Mouse (Mus musculus): ENCODE measurements around the gene Zfp775.

The Zfp775 gene

DNA sequence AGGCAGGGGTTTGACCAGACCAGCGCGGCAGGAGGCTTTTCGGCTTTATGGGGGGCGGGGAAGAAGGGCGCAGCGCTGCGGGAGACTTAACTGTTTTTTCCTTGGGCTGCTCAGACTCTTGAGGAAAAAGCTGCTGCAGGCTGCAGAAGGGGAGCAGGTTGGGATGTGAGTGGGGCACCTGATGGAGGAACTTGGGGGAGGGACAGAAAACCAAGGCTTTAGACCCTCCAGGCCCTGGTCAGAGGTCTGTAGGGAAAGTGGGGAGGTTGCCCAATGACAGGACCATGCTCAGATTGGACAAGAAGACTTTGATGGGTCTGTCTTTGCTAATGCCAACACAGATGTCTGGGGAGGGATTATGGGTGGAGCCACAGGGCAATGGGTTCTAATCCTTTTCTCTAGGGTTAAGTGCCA, 25.7 kb downstream of the Zfp775 start:
- intact Hi-C loops (cut with DNase I) = no loop called here

DNA sequence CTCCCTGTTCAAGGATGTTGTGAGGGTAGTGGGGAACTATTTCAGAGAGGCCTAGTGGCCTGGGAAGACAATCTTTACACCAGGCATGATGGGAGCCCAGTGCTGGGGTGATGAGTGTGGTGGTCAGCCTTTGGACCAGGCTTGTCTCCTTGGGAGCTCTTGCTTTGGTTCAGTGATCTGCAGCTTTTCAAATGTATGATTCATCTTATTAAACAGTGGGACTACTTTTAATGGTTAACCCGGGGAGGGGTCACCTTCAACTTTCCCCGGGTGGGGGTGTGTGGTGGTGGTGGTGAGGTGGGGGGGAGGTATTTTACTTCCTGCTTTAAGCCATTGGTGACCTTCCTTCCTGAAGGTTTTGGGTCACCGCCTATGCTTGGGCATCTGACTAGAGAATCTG, 26.5 kb downstream of the Zfp775 start:
- intact Hi-C loops (cut with DNase I) = no loop called here

DNA sequence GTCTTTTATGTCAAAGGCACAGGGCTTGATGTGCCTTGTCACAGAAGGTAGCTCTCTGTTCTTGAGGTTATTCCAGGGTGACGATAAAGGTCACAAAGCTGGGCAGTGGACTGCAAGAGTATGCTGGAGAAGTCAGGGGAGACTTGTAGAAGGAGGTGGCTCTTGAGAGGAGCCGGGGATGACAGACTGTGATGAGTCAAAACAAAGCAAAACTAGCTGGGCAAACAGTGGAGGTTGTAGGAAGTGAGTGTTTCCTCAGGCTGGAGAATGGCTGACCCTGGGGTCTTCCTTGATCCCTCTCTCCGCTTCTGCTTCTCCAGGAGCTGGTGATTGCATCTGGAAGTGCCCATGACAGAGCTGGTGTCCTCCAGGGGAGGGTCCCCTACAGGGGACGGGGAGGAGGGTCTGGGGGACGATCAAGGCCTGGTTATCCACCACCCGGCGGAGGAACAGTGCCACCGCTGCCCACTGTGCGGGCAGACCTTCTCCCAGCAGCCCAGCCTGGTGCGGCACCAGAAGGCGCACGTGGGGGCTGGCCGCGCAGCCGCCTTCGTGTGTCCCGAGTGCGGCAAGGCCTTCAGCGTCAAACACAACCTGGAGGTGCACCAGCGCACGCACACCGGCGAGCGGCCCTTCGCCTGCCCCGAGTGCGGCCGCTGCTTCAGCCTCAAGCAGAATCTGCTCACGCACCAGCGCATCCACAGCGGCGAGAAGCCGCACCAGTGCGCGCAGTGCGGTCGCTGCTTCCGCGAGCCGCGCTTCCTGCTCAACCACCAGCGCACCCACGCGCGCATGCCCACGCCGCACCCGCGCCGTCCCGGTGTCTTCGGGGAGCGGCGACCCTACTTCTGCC, 27.2 kb downstream of the Zfp775 start:
- intact Hi-C loops (cut with DNase I) = no loop called here

DNA sequence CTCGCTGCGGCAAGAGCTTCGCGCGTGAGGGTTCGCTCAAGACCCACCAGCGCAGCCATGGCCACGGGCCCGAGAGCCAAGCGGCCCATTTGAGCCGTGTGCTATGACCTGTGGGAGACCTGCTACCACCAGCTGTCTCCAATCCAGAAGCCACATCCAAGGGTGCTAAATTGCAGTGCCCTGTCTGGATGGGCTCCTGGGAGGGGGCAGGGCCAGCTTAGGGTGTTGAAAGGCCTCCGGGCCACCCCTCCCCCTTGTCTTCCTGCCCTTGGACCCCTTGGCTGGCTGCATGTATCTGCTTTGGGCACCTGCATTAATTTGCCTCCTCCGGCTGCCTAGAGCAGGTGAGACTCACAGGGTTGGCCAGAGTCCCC, 27.8 kb downstream of the Zfp775 start:
- intact Hi-C loops (cut with DNase I) = no loop called here

DNA sequence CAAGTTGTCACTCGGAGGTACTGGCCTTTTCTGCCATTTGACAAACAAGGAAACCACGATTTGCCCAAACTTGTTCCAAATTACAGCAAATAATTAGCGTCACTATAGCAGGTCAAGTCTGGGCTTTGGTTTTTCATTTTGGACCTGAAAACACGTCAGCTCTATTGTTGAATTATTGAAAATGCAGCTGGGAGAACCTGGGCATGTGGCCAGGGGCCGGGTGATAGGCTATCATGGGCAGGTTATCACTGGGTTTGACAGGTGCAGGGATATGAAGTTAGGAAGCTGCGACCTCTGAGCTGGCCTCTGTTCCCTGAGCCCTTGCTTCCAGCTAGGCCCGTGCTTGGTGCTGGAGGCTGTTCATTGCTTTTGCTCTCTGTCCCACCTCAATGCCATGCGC, 29.0 kb downstream of the Zfp775 start:
- intact Hi-C loops (cut with DNase I) = no loop called here

DNA sequence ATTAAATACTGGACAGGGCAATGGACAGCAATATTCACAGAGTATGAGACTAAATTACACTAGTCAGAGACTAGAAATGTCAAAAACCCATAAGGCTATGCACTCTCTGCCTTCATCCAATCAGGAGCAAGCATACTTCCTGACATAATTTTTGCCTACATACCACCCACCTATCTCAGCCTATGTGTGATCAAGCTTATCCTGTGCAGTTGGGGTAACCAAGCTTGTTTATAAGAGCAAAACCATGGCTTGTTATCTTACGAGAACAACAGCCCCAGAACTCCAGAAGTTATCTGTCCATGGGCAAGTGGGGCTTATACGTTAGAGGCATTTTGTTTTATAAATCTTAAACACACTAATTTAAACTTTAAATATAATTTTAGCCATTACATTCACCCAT, 33.2 kb downstream of the Zfp775 start:
- intact Hi-C loops (cut with DNase I) = no loop called here

DNA sequence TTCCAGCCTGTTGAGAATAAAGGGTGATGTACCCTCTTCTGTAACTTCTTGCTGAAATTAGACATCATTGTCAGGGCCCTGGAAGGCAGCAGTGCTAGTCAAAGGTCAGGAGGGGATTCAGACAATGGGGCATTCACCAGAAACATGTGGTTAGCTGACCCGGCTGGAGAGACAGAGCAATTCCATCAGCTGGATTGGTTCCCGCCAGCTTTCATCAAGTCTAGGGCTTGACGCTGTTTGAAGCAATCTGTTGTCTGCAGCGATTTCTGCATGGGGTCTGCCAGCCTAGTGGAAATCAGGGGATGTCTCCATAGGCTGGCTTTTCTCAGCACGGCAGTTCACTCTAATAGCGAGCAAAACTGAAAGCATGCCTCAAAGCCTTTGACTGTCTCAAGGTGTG, 34.7 kb downstream of the Zfp775 start:
- intact Hi-C loops (cut with DNase I) = no loop called here

DNA sequence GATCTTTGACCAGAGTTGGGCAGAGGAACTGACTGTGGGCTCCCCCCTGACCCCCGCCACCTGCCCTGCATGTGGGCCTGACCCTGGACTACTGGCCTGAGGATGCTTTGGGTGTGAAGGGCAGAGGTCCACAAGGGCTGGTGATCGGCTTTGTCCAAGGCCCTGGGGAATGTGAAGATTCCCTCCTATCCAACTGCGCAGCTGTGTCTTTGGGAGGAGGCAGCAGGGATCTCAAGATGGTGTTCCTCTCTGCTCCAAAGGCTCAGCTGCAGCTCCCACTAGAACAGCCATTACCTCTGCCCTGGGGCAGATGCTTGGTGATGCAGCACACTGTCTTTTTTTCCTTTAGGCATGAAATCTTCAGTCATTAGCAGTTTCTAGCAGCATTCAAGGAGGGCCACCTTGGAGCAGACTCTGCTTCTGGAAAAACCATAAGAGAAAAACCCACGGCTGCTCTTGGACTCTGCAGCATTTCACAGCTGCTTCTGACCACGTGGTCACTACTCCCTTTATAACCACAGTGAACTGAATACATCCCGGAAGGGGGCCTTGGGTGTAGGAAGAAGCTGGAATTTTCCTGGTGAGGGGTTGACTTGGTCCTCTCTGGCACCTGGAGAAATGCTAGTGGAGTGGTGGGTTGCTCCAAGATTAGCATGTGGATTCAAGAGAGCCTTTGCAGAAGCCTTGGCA, 36.1 kb downstream of the Zfp775 start:
- intact Hi-C loops (cut with DNase I) = no loop called here

DNA sequence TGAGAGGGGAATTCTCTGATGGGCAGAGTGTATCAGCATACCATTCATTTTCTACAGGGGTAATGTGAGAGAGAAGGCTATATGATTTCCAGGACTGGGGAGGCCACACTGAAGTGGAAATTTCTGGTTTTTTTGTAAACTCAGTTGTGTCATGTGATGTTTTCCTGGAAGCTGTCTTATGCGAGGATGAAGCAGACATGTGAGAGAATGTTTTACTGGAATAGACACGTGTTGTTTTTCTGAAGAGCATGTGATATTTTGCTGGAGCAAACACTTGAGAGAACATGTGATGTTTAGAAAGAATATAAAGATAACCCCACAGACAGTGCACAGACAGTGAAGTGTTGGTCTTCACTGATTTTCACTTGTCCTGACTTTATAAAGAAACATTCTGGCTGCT, 36.7 kb downstream of the Zfp775 start:
- intact Hi-C loops (cut with DNase I) = no loop called here

DNA sequence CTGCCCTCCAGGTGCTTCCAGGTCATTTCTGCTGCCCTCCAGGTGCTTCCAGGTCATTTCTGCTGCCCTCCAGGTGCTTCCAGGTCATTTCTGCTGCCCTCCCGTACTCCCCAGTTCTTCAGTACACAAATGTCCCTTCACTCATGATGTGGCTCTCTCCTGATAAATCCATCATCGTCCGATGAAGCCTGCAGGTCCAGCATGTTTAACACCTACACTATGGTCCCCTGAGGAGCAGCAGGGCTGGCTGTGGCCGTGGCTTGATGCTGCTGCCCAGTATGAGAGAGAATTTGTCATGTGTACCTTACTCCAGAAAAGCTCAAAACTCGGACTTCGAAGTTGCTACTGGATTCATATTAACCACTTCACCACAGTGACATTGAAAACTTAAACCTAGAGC, 39.5 kb downstream of the Zfp775 start:
- intact Hi-C loops (cut with DNase I) = no loop called here

DNA sequence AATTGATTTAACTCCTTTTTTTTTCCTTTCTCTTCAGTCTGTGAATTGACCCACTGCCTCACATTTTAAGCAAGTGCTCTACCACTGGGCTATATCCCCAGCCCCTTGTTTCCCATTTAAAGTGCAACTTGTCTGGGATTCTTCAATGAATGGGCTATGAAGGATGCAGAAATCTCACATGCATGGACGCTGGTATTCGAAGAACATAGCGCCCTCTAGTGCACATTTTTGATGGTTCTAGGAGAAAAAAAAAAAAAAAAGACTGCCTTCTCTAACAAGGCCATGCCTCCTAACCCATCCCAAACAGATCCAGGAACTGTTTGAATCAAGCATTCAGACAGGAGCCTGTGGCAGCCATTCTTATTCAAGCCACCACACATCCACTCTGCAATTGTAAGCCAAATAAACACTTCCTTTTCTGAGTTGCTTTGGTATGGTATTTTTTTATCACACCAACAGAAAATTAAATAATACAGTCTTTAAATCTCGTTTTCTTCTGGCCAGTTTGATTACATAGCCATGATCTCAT, 41.0 kb downstream of the Zfp775 start:
- intact Hi-C loops (cut with DNase I) = loop anchor here (2.0 kb wide), 2 partner anchors 60 to 466 kb away; no protein-coding TSS in a partner anchor

DNA sequence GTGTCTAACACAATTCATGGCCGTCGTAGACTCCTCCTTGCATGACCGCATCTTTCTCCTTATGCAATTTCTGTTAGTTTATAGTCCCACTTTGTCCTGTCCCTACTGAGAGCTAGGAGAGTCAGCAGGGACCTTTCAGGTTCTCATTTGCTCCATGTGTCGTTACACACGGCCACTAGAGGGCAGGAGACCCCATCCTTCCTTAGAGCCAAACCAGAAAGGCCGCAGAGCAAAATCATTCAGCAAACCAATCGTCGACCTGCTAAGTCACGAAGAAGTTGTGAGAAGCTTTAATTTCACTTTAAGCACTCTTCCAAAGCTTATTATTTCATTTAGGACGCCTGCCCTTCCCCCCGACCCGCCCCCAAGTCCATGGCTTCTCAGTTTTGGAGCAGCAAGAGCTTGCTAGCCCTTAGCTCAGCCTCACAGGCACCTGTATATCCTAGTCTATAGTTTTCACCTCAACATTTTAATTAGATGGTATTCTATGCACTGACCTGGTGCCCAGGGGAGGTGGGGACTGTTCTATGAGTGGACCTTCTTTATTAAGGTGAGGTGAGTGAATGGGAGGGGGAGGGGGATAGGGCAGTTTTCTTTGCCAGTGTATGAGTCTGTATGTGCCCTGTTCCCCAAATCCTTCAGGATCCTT, 43.9 kb downstream of the Zfp775 start:
- intact Hi-C loops (cut with DNase I) = loop anchor here (2.0 to 5.0 kb wide), 3 partner anchors 107 to 312 kb away; no protein-coding TSS in a partner anchor

DNA sequence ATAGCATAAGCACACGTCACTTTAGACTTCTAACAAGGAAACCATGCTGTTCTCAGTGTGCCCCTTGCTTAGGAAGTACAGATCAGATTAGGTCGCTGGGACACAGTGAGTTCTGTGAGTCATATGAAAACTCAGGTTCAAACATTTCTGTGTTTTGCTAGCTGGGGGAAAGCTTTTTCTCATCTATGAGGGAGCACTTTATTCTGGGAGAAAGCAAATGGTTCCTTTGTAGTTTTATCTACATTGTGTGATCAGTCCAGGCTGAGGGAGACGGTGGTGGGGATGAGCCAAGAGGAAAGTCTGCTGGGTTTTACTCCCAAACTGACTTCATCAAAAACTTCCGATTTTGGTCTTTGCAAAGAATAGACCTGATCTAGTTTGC, 44.4 kb downstream of the Zfp775 start:
- intact Hi-C loops (cut with DNase I) = loop anchor here (5.0 kb wide), 1 partner anchor 311 kb away; no protein-coding TSS in a partner anchor

DNA sequence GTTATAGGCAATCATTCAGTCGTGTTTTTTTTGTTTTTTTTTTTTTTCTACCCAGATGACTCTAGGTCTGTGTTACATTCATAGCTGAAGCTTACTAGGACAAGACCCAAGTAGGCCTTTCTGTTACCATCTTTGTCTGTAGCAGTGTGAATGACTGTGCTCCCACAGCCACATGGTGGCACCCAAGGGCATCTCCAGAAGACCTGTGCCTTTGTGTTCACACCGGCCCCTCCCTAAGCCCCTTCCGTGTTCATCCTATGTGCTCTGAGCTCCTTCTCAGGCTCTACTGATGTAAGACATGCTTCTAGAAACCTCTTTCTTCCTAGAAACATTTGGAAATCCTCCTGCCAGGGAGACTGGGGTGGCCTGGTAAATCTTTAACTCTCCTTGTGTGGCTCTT, 45.1 kb downstream of the Zfp775 start, which contains the start of gene Gimap8:
TSS of gene Gimap8 (plus strand) at position 240 of the 400 bp plus-strand sequence.
- intact Hi-C loops (cut with DNase I) = loop anchor here (5.0 kb wide), 1 partner anchor 310 kb away; no protein-coding TSS in a partner anchor

DNA sequence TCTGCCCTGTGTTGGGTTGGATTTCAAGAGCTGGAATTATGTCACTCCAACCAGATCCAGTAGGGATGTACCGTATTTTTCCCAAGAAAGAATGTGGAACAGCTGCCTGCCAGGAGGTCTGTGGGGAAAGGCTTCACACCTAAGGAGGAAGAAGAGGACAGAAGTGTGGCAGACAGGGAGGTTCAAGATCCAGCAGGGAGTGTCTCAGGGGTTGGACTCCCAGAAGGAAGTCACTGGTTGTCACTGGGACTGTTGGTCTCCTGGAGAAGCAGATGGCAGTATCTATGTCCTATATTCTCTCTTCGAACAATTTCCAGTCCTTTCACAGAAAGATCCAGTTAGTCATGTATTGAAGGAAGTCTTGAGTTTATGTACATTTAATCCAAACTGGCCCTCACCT, 45.7 kb downstream of the Zfp775 start:
- intact Hi-C loops (cut with DNase I) = loop anchor here (5.0 kb wide), 1 partner anchor 310 kb away; no protein-coding TSS in a partner anchor

DNA sequence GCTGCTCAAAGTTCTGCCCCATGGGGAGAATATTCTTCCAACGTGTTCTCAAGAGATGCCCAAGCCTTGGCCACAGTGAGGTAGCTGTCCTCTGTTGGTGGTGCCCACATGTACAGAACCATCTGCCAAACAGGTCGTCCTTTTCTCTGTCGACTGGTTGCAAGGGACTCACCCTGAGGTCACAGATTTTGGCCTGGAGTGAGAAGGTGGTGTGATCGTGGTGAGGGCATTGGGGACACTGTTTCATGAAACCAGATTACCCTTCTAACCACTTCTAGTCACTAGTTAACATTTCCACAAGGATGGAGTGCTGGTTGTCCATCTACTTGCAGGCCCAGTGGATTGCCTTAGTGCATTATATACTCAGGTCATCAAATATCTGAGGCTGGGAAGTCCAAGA, 46.9 kb downstream of the Zfp775 start:
- intact Hi-C loops (cut with DNase I) = loop anchor here (5.0 kb wide), 1 partner anchor 309 kb away; no protein-coding TSS in a partner anchor

DNA sequence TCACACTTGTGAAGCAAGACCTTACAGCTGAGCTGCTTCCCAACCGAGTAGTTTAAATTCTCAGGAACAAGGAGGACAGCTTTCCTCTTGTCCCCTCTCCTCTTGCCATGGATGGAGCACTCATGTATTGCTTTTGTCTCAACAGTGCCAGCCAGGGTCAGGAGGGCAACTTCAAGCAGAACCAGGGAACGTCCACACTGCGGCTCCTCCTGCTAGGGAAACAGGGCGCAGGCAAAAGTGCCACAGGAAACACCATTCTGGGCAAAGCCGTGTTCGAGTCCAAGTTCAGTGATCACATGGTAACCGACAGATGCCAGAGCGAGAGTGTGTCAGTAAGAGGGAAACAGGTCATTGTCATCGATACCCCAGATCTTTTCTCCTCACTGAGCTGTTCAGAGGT, 48.2 kb downstream of the Zfp775 start:
- intact Hi-C loops (cut with DNase I) = no loop called here

DNA sequence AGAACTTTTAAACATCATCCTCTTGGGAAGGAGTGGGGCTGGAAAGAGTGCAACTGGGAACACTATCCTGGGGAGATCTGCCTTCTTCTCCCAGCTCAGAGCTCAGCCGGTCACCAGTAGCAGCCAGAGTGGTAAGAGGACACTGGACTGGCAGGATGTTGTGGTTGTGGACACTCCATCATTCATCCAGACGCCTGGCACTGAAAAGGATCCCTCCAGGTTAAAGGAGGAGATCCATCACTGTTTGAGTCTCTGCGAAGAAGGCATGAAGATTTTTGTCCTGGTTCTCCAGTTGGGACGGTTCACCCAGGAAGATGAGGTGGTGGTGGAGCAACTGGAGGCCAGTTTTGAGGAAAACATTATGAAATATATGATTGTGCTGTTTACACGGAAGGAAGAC, 56.9 kb downstream of the Zfp775 start:
- intact Hi-C loops (cut with DNase I) = no loop called here

DNA sequence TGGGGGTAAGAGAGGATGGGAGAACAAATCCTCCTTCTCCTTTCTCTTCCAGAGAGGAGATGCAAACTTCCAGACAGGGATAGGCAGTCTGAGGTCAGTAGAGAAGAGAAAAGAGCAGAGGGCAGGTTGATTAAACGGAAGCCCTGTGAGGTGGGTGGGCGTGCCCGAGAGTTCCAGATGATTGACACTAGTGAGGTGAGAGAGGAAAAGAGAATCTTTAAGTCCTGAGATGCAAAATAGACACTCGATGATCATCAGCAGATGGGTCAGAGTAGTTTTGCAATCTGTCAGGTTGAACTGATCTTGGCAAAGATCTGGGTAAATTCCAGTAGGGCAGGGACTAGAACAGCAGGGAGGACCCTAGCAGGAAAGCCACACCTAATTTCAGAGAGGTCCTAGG, 62.9 kb downstream of the Zfp775 start:
- intact Hi-C loops (cut with DNase I) = no loop called here

DNA sequence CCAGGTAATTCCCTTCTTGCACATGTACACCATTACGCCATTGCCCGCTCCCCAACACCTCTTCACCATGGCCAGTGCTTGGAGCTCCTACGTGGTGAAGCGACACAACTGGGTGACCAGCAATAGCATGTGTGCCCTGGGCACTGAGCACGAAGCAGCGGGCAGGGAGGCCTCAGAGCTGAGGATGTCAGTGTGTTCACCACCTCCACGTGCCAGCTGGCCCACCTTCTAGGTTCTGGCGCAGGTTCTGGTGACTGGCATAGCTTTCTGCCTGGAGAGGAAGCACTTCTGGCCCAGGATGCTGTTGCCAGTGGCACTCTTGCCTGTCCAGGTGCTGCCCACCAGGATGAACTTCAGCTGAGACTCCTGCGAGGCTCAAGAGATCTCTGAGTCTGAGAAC, 63.6 kb downstream of the Zfp775 start:
- intact Hi-C loops (cut with DNase I) = no loop called here

DNA sequence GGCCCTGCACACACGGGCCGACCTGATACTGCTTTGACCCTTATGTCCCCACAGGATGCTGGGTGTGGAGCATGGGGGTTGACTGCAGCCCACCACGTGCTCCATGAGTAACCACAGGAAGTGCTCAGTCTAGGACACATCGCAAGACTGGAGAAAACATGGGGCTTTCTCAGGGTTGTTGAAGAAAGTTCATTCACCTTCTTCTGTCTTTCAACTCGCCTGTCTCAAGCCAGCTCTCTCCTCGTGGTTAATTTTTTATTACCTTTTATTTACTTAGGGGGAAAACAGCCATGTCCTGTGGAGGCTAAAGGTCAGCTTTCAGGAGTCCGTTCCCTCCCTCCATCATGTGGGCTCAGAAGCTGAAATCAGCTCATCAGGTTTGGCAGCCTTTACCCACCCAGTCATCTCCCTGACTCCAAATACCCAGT, 64.3 kb downstream of the Zfp775 start:
- intact Hi-C loops (cut with DNase I) = no loop called here

DNA sequence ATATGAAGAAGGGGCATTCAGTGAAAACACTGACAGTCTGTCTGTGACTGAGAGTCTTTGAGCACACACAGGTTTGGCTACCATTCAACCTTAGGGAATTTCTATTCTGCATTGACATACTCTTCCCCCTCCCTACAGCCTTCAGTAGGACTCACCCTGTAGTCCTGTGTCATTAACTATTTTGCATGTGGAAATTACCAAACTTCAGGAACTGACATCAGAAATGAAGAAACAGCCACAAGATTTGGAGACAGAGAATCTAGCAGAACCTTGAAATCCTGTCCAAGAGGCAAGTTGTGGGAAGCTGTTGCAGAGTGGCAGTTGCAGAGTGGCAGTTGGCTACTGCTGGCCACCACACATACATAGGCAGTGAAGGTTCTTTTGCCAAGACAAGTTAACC, 66.2 kb downstream of the Zfp775 start:
- intact Hi-C loops (cut with DNase I) = no loop called here
